Mouse (Mus musculus): ENCODE measurements at regions not wholly inside any gene's neighbourhood (a gene's known extent, or its start where the extent isn't known, plus 50 kb on each side); places are given as distances from the start of the nearest gene placed in this dataset.

- no peak for TF ChIP-seq CTCF (IDR thresholded peaks at IDR 0.05; ENCODE audit: low read depth, low read length)
- TF ChIP-seq POLR2A (IDR thresholded peaks at IDR 0.05; ENCODE audit: borderline replicate concordance, low read depth, low read length), result no peak
Observed at GRCm38 (mm10) chr2:57178056-57178455, 54.3 kb upstream of the Nr4a2 start.

All from bone marrow macrophage, adult 2 months (primary cell).